Mouse (Mus musculus): ENCODE measurements around the gene Hoxc10. TPM values are rescaled to one million over a fixed set of nuclear protein-coding genes. Genes with fewer than 3 reads are reported as not detected.

Gene Hoxc10
- polyA plus RNA-seq, 1 experiment from 2014 or later: not detected

MicroRNAs encoded within 50 kb of the gene (microRNA counts, 519-probe panel; counts per million panel counts)
- microRNA mmu-miR-615-3p (855 counts per million, percentile 4 among the panel's probes with 10 or more counts), microRNA mmu-miR-615-5p (not detected)

Small RNAs within 50 kb of the gene (microRNA-seq; reads per million reads assigned to microRNA genes)
- gene Mir196a-2 (5.2 reads per million, percentile 18 among the genes with 10 or more reads in this experiment), gene Mir615 (1,326 reads per million, percentile 79 among the genes with 10 or more reads in this experiment)

Other genes with a start within 250 kb of the Hoxc10 start
- gene Calcoco1, start 244.6 kb upstream of the Hoxc10 start, polyA plus RNA-seq (2015; fragmentation: Nextera tagmentation; extraction: Ambion mirVana): 34.6 and 40.9 TPM in 2 replicates
- not detected in 2 replicates for gene Hoxc13, start 45.7 kb upstream of the Hoxc10 start, polyA plus RNA-seq (2015; fragmentation: Nextera tagmentation; extraction: Ambion mirVana)
- not detected in 2 replicates for gene Hoxc12, start 30.0 kb upstream of the Hoxc10 start, polyA plus RNA-seq (2015; fragmentation: Nextera tagmentation; extraction: Ambion mirVana)
- not detected in 2 replicates for gene Hoxc11, start 12.4 kb upstream of the Hoxc10 start, polyA plus RNA-seq (2015; fragmentation: Nextera tagmentation; extraction: Ambion mirVana)
- gene Hoxc5, start 647 bp downstream of the Hoxc10 start, polyA plus RNA-seq (2015; fragmentation: Nextera tagmentation; extraction: Ambion mirVana): 19.1 and 20.4 TPM in 2 replicates
- 0.16 and 0.31 TPM in 2 replicates for gene Hoxc9, start 9.6 kb downstream of the Hoxc10 start, polyA plus RNA-seq (2015; fragmentation: Nextera tagmentation; extraction: Ambion mirVana)
- 3.2 and 9.9 TPM in 2 replicates for gene Hoxc8, start 23.8 kb downstream of the Hoxc10 start, polyA plus RNA-seq (2015; fragmentation: Nextera tagmentation; extraction: Ambion mirVana)
- 4.0 and 9.0 TPM in 2 replicates for gene Hoxc6, start 31.5 kb downstream of the Hoxc10 start, polyA plus RNA-seq (2015; fragmentation: Nextera tagmentation; extraction: Ambion mirVana)
- gene Hoxc4, start 52.1 kb downstream of the Hoxc10 start, polyA plus RNA-seq (2015; fragmentation: Nextera tagmentation; extraction: Ambion mirVana): 57.7 and 61.2 TPM in 2 replicates
- gene Smug1, start 200.3 kb downstream of the Hoxc10 start, polyA plus RNA-seq (2015; fragmentation: Nextera tagmentation; extraction: Ambion mirVana): 25.1 and 29.1 TPM in 2 replicates